Mouse (Mus musculus): ENCODE data around the gene Jpt2. TPM values are rescaled to one million over a fixed set of nuclear protein-coding genes. Genes with fewer than 3 reads are reported as not detected.

Gene Jpt2
- 201 and 259 TPM in 2 replicates for polyA plus RNA-seq (2014; fragmentation: Nextera tagmentation; extraction: Ambion mirVana)

DNA sequence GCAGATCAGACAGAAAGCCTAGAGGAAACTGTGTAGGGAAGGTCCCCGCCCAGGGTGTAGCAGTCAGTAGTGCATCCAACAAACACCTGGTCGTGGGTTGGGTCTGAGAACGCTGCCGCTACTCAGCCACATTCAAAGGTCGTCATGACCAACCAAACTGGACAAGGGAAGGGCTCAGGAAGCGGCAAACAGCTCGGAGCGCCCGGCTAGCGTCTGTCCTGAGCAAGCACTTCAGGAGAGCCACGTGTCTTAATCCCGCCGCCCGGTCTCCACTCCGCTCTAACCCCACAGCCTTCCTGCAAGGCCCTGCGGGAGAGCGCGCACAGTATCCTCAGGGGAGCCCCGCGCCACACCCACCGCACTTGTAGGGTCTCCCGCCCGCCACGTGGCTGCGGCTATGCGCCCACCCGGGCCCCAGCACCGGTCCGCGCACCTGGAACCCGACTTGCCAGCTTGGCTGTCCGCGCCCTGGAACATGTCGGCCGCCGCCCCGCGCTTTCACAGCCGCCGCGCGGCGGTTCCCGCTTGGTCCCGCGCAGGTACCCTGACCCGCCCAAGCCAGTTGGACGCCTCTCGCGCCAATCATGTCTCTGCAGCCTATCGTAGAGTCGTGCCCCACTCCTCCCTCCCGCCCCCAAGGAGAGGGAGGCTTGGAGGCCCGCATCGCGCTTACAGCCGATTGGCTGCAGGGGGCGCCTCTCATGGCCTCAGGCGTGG lies at the start of gene Jpt2:
Gene Jpt2, minus strand, starts transcription at position 555 of the 717 bp plus-strand sequence.
- H3K27ac ChIP-seq (replicated peaks; ENCODE audit: low read depth, low read length) = peak within 1 kb of the TSS; percentile 76
- H3K4me1 ChIP-seq (ENCODE audit: control insufficient read depth, insufficient read depth, low read length) = peaks cover 5% of the 10 kb centered on the region; the same call in 1 of the 2 replicates
- under 1% methylated on average over 58 of the region's 59 CpGs for WGBS
- H3K4me2 ChIP-seq (ENCODE audit: low read depth, severe bottlenecking) = peak within 1 kb of the TSS; percentile 73
- H3K9me3 ChIP-seq (ENCODE audit: control insufficient read depth, low read length) = no peaks in the 10 kb centered on the region
- peak within 1 kb of the TSS; percentile 98 for H3K9ac ChIP-seq (ENCODE audit: low read length)
- peak; percentile 100 for DNase-seq (ENCODE audit: low spot score)
- no peaks in the 10 kb centered on the region for H3K27me3 ChIP-seq (ENCODE audit: control insufficient read depth, insufficient read depth, low read length)
- H3K36me3 ChIP-seq (ENCODE audit: control insufficient read depth, insufficient read depth, low read length) = peaks cover 26% of the 10 kb centered on the region; the same call in 1 of the 2 replicates
- ATAC-seq (ENCODE audit: insufficient number of reproducible peaks, low FRiP score, low TSS enrichment, low read depth) = peak; percentile 100
- H3K4me3 ChIP-seq (ENCODE audit: low read depth, low read length) = peak within 1 kb of the TSS; percentile 93

DNA sequence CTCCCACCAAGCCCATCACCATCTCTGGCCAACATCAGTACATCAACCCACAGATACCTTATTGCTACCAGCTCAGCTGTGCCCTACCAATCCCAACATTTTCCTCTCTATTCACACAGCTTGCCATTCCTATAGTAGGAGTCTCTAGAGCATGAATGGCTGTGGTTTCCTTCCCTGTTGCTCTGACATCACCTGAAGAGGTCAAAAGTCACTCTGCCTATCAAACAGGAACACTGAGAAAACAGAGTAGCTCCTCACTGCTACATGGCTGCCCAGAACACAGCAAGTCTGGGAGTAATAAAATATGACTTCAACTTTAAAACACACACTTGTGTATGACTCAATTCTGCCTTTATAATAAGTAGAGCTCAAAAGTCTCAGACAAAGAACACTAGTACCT lies 47.0 kb upstream of the Jpt2 start:
- ATAC-seq (ENCODE audit: insufficient number of reproducible peaks, low FRiP score, low TSS enrichment, low read depth) (no peak), DNase-seq (ENCODE audit: low spot score) (no peak)
- no peaks in the 10 kb centered on the region for H3K9me3 ChIP-seq (ENCODE audit: control insufficient read depth, low read length)
- no peaks in the 10 kb centered on the region for H3K27me3 ChIP-seq (ENCODE audit: control insufficient read depth, insufficient read depth, low read length)
- no peak overlapping the region for H3K4me3 ChIP-seq (ENCODE audit: low read depth, low read length)
- H3K9ac ChIP-seq (ENCODE audit: low read length) = no peak overlapping the region
- no peaks in the 10 kb centered on the region for H3K4me1 ChIP-seq (ENCODE audit: control insufficient read depth, insufficient read depth, low read length)
- peaks cover 33% of the 10 kb centered on the region for H3K36me3 ChIP-seq (ENCODE audit: control insufficient read depth, insufficient read depth, low read length)
- H3K27ac ChIP-seq (replicated peaks; ENCODE audit: low read depth, low read length) = no peak overlapping the region
- H3K4me2 ChIP-seq (ENCODE audit: low read depth, severe bottlenecking) = no peak overlapping the region

GRCm38 (mm10) chr17:25005102-25005501 lies 44.6 kb upstream of the Jpt2 start:
- WGBS = 94% methylated on average over 3 of the region's 3 CpGs
- H3K36me3 ChIP-seq (ENCODE audit: control insufficient read depth, insufficient read depth, low read length) = peaks cover 31% of the 10 kb centered on the region
- H3K27ac ChIP-seq (replicated peaks; ENCODE audit: low read depth, low read length) = no peak overlapping the region

GRCm38 (mm10) chr17:24994721-24995120 lies 34.2 kb upstream of the Jpt2 start:
- DNase-seq (ENCODE audit: low spot score) = no peak
- no peaks in the 10 kb centered on the region for H3K27me3 ChIP-seq (ENCODE audit: control insufficient read depth, insufficient read depth, low read length)

More at GRCm38 (mm10) chr17:25005102-25005501, 44.6 kb upstream of the Jpt2 start:
- ATAC-seq (ENCODE audit: insufficient number of reproducible peaks, low FRiP score, low TSS enrichment, low read depth) (no peak), DNase-seq (ENCODE audit: low spot score) (no peak)
- H3K4me1 ChIP-seq (ENCODE audit: control insufficient read depth, insufficient read depth, low read length) = no peaks in the 10 kb centered on the region
- H3K4me3 ChIP-seq (ENCODE audit: low read depth, low read length) = no peak overlapping the region
- H3K9ac ChIP-seq (ENCODE audit: low read length) = no peak overlapping the region
- no peaks in the 10 kb centered on the region for H3K9me3 ChIP-seq (ENCODE audit: control insufficient read depth, low read length)
- no peak overlapping the region for H3K4me2 ChIP-seq (ENCODE audit: low read depth, severe bottlenecking)
- no peaks in the 10 kb centered on the region for H3K27me3 ChIP-seq (ENCODE audit: control insufficient read depth, insufficient read depth, low read length)

DNA sequence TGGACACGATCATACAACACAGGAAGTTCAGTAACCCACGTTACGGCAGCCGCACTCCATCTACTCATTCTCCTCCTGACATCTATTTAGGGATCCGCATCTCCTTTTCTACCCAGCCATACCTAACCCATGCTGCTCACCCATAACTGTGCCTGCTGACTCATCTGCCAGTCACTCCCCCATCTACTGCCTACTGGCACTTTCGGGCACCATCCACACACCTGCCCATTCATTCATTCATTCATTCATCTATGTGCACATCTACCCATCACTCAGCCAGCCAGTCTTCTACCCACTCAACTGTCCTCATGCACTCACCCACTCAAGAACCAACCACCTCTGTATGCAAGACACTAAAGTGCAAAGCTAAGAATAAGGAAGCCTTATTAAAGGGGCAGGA lies 26.7 kb upstream of the Jpt2 start:
- H3K4me2 ChIP-seq (ENCODE audit: low read depth, severe bottlenecking) = no peak overlapping the region
- no peaks in the 10 kb centered on the region for H3K9me3 ChIP-seq (ENCODE audit: control insufficient read depth, low read length)
- H3K9ac ChIP-seq (ENCODE audit: low read length) = no peak overlapping the region
- 97% methylated on average over 6 of the region's 6 CpGs for WGBS
- peaks cover 41% of the 10 kb centered on the region for H3K36me3 ChIP-seq (ENCODE audit: control insufficient read depth, insufficient read depth, low read length)
- H3K4me1 ChIP-seq (ENCODE audit: control insufficient read depth, insufficient read depth, low read length) = no peaks in the 10 kb centered on the region
- no peak for DNase-seq (ENCODE audit: low spot score)
- H3K27me3 ChIP-seq (ENCODE audit: control insufficient read depth, insufficient read depth, low read length) = no peaks in the 10 kb centered on the region
- ATAC-seq (ENCODE audit: insufficient number of reproducible peaks, low FRiP score, low TSS enrichment, low read depth) = no peak
- H3K27ac ChIP-seq (replicated peaks; ENCODE audit: low read depth, low read length) = no peak overlapping the region
- no peak overlapping the region for H3K4me3 ChIP-seq (ENCODE audit: low read depth, low read length)

More at GRCm38 (mm10) chr17:24994721-24995120, 34.2 kb upstream of the Jpt2 start:
- no peak for ATAC-seq (ENCODE audit: insufficient number of reproducible peaks, low FRiP score, low TSS enrichment, low read depth)
- H3K4me3 ChIP-seq (ENCODE audit: low read depth, low read length) = no peak overlapping the region
- 95% methylated on average over 6 of the region's 6 CpGs for WGBS
- no peak overlapping the region for H3K9ac ChIP-seq (ENCODE audit: low read length)
- H3K9me3 ChIP-seq (ENCODE audit: control insufficient read depth, low read length) = no peaks in the 10 kb centered on the region
- H3K36me3 ChIP-seq (ENCODE audit: control insufficient read depth, insufficient read depth, low read length) = peaks cover 41% of the 10 kb centered on the region
- no peaks in the 10 kb centered on the region for H3K4me1 ChIP-seq (ENCODE audit: control insufficient read depth, insufficient read depth, low read length)
- H3K27ac ChIP-seq (replicated peaks; ENCODE audit: low read depth, low read length) = no peak overlapping the region
- H3K4me2 ChIP-seq (ENCODE audit: low read depth, severe bottlenecking) = no peak overlapping the region

DNA sequence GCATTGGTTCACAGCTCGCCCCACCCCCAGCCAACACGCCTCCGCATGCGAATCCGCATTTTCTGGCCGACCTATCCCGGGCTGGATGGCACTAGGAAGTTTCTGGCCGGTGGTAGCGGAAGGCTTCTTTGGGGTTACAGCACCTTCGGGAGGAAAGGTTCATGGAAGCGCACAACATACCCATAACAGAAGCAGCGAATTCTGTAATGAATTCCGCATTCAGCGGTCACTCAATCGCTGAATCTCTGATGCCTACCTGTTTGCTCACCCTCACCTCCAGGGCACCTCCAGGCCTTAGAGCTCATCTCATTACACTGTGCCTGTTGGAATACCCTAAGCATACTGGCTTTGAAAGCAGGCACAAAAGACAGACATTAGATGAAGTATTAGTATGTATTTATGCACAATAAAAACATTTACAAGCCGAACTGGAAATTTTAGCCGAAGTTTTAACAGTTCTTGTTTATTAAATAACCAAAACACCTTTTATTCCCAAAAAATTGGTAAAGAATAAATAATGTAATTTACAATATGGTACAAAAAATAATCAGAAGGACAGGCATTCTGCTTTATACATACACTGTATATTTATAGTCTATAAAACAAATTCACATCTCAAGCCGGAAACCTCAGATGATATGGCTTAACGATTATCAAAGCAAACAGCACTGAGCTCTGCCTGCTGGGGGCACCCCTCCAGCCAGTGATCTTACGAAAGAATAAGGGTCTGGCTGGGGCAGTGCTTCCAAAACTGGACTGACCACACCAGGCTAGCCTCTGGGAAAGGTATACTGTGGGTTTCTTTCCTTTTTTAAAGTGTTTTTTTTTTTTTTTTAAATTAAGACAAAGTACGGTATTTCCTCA lies 595 bp upstream of the Jpt2 start:
- Histone ChIP-seq H3K27me3 (ENCODE audit: control insufficient read depth, insufficient read depth, low read length) (no peaks in the 10 kb centered on the region), H3K4me3 (ENCODE audit: low read depth, low read length) (peak overlapping the region; percentile 93), H3K4me1 (ENCODE audit: control insufficient read depth, insufficient read depth, low read length) (peaks cover 5% of the 10 kb centered on the region; the same call in 1 of the 2 replicates), H3K36me3 (ENCODE audit: control insufficient read depth, insufficient read depth, low read length) (peaks cover 29% of the 10 kb centered on the region; the same call in 1 of the 2 replicates), H3K27ac (replicated peaks; ENCODE audit: low read depth, low read length) (no peak overlapping the region), H3K9ac (ENCODE audit: low read length) (peak overlapping the region; percentile 17; the same call in 1 of the 2 replicates), H3K4me2 (ENCODE audit: low read depth, severe bottlenecking) (peak overlapping the region; percentile 49), H3K9me3 (ENCODE audit: control insufficient read depth, low read length) (no peaks in the 10 kb centered on the region)
- ATAC-seq (ENCODE audit: insufficient number of reproducible peaks, low FRiP score, low TSS enrichment, low read depth) (peak; percentile 49), DNase-seq (ENCODE audit: low spot score) (no peak)
- WGBS = 16% methylated on average over 21 of the region's 21 CpGs

- DNase-seq (ENCODE audit: low spot score) (no peak), ATAC-seq (ENCODE audit: insufficient number of reproducible peaks, low FRiP score, low TSS enrichment, low read depth) (no peak)
- Histone ChIP-seq H3K4me3 (ENCODE audit: low read depth, low read length) (peak overlapping the region; percentile 93), H3K4me1 (ENCODE audit: control insufficient read depth, insufficient read depth, low read length) (peaks cover 5% of the 10 kb centered on the region; the same call in 1 of the 2 replicates), H3K27ac (replicated peaks; ENCODE audit: low read depth, low read length) (no peak overlapping the region), H3K4me2 (ENCODE audit: low read depth, severe bottlenecking) (peak overlapping the region; percentile 73), H3K9me3 (ENCODE audit: control insufficient read depth, low read length) (no peaks in the 10 kb centered on the region), H3K27me3 (ENCODE audit: control insufficient read depth, insufficient read depth, low read length) (no peaks in the 10 kb centered on the region), H3K9ac (ENCODE audit: low read length) (peak overlapping the region; percentile 98), H3K36me3 (ENCODE audit: control insufficient read depth, insufficient read depth, low read length) (peaks cover 20% of the 10 kb centered on the region; the same call in 1 of the 2 replicates)
- 66% methylated on average over 8 of the region's 8 CpGs for WGBS
Observed at GRCm38 (mm10) chr17:24959371-24959770, 1.1 kb downstream of the Jpt2 start.

GRCm38 (mm10) chr17:24953291-24953690 lies 7.2 kb downstream of the Jpt2 start:
- peaks cover 15% of the 10 kb centered on the region; the same call in 1 of the 2 replicates for H3K36me3 ChIP-seq (ENCODE audit: control insufficient read depth, insufficient read depth, low read length)
- no peak overlapping the region for H3K4me3 ChIP-seq (ENCODE audit: low read depth, low read length)
- H3K9ac ChIP-seq (ENCODE audit: low read length) = no peak overlapping the region
- ATAC-seq (ENCODE audit: insufficient number of reproducible peaks, low FRiP score, low TSS enrichment, low read depth) = no peak
- H3K4me1 ChIP-seq (ENCODE audit: control insufficient read depth, insufficient read depth, low read length) = 0 out of 2 replicates have a peak, but pooled peaks cover 2% of the 10 kb centered on the region
- no peak for DNase-seq (ENCODE audit: low spot score)
- H3K27ac ChIP-seq (replicated peaks; ENCODE audit: low read depth, low read length) = no peak overlapping the region
- WGBS = 97% methylated on average over 2 of the region's 2 CpGs
- no peaks in the 10 kb centered on the region for H3K27me3 ChIP-seq (ENCODE audit: control insufficient read depth, insufficient read depth, low read length)
- no peak overlapping the region for H3K4me2 ChIP-seq (ENCODE audit: low read depth, severe bottlenecking)
- H3K9me3 ChIP-seq (ENCODE audit: control insufficient read depth, low read length) = no peaks in the 10 kb centered on the region

Data from limb, embryonic 11.5 days (tissue).